Mouse (Mus musculus) intestine, embryonic 14.5 days (tissue): Measurements from ENCODE around the gene Farsa. TPM values are rescaled to one million over a fixed set of nuclear protein-coding genes. Genes with fewer than 3 reads are reported as not detected.

Experiments
- ATAC-seq: fragments of 200-750 bp; cut with Nextera tagmentation; replicated peaks from 2 replicates; pipeline ENCODE4 v1.8.0; 2017; ENCODE audit warnings: low read depth, moderate number of reproducible peaks, moderate TSS enrichment, moderate library complexity; ENCODE audit not compliant: low FRiP score, low TSS enrichment
- DNase-seq: peaks from one replicate; pipeline ENCODE4 v3.0.0-alpha.2; 2018; ENCODE audit warnings: low spot score
- H3K27ac ChIP-seq: fragments of 300-500 bp; sonication (generic); 2 replicates; pipeline ENCODE4 v1.5.1; 2014; ENCODE audit warnings: low read depth, mild to moderate bottlenecking, control low read depth
- H3K27me3 ChIP-seq: fragments of 300-500 bp; sonication (generic); replicated peaks from 2 replicates; pipeline ENCODE4 v1.6.1; 2014; ENCODE audit warnings: low read length, control low read depth; ENCODE audit not compliant: control insufficient read depth, insufficient read depth
- H3K36me3 ChIP-seq: fragments of 300-500 bp; sonication (generic); 2 replicates; pipeline ENCODE4 v1.6.1; 2014; ENCODE audit warnings: low read length, control low read depth; ENCODE audit not compliant: control insufficient read depth, insufficient read depth
- H3K4me1 ChIP-seq: fragments of 300-500 bp; sonication (generic); replicated peaks from 2 replicates; pipeline ENCODE4 v1.6.1; 2014; ENCODE audit warnings: low read length, control low read depth, mixed read lengths; ENCODE audit not compliant: control insufficient read depth, insufficient read depth
- H3K4me2 ChIP-seq: fragments of 300-500 bp; sonication (generic); 2 replicates; pipeline ENCODE4 v1.6.1; 2014; ENCODE audit warnings: low read length
- H3K4me3 ChIP-seq: fragments of 300-500 bp; sonication (generic); 2 replicates; pipeline ENCODE4 v1.5.1; 2014; ENCODE audit warnings: low read depth, low read length, control low read depth, mixed read lengths
- H3K9ac ChIP-seq: fragments of 300-500 bp; sonication (generic); 2 replicates; pipeline ENCODE4 v1.6.1; 2014; ENCODE audit warnings: mild to moderate bottlenecking, low read length
- H3K9me3 ChIP-seq: fragments of 300-500 bp; sonication (generic); 2 replicates; pipeline ENCODE4 v1.6.1; 2016; ENCODE audit warnings: low read length, control low read depth; ENCODE audit not compliant: control insufficient read depth
- WGBS: fragments of 180-500 bp; shearing (Covaris S2); extraction: QIAGEN DNeasy Blood & Tissue Kit; methylation state at CpG from one replicate; pipeline ENCODE4 v1.1.7; 2014; 5-methylcytosine and 5-hydroxymethylcytosine counted together
- polyA plus RNA-seq: library from polyadenylated mRNA; unstranded; fragments of >200 nt; fragmentation: Nextera tagmentation; extraction: Ambion mirVana; gene quantifications from 2 replicates; pipeline ENCODE4 v1.2.1, GENCODE M21; 2014

The Farsa gene
- polyA plus RNA-seq, 1 experiment from 2014 or later, result 89.0 TPM

GRCm38 (mm10) chr8:84877297-84878035 is 20.7 kb downstream of the Farsa start:
- no peak overlapping the region for H3K9ac ChIP-seq
- no peaks in the 10 kb centered on the region for H3K36me3 ChIP-seq
- no peaks in the 10 kb centered on the region for H3K9me3 ChIP-seq
- no peak overlapping the region for H3K4me3 ChIP-seq
- H3K4me1 ChIP-seq, result peaks cover 6% of the 10 kb centered on the region
- WGBS, result 82% methylated on average over 3 of the region's 3 CpGs
- H3K27me3 ChIP-seq, result no peaks in the 10 kb centered on the region
- no peak overlapping the region for H3K27ac ChIP-seq
- DNase-seq, result no peak
- H3K4me2 ChIP-seq, result no peak overlapping the region
- ATAC-seq, result no peak

GRCm38 (mm10) chr8:84878915-84879314 is 22.1 kb downstream of the Farsa start:
- ATAC-seq (no peak), DNase-seq (no peak)
- Histone ChIP-seq H3K9me3 (no peaks in the 10 kb centered on the region), H3K27me3 (no peaks in the 10 kb centered on the region), H3K27ac (no peak overlapping the region), H3K4me2 (no peak overlapping the region), H3K9ac (no peak overlapping the region), H3K4me3 (no peak overlapping the region), H3K4me1 (no peaks in the 10 kb centered on the region), H3K36me3 (no peaks in the 10 kb centered on the region)
- 88% methylated on average over 1 of the region's 1 CpGs for WGBS

GRCm38 (mm10) chr8:84884728-84885127 is 27.9 kb downstream of the Farsa start:
- no peak overlapping the region for H3K9ac ChIP-seq
- H3K9me3 ChIP-seq, result no peaks in the 10 kb centered on the region
- DNase-seq (no peak), ATAC-seq (no peak)
- WGBS, result 86% methylated on average over 4 of the region's 4 CpGs
- no peaks in the 10 kb centered on the region for H3K27me3 ChIP-seq
- H3K27ac ChIP-seq, result no peak overlapping the region
- no peak overlapping the region for H3K4me2 ChIP-seq
- no peak overlapping the region for H3K4me3 ChIP-seq
- peaks cover 37% of the 10 kb centered on the region for H3K36me3 ChIP-seq
- no peaks in the 10 kb centered on the region for H3K4me1 ChIP-seq

GRCm38 (mm10) chr8:84888280-84888679 is 31.5 kb downstream of the Farsa start:
- ATAC-seq (no peak), DNase-seq (no peak)
- no peak overlapping the region for H3K4me2 ChIP-seq
- no peak overlapping the region for H3K4me3 ChIP-seq
- H3K36me3 ChIP-seq, result peaks cover 41% of the 10 kb centered on the region
- H3K27me3 ChIP-seq, result no peaks in the 10 kb centered on the region
- H3K9ac ChIP-seq, result no peak overlapping the region
- no peaks in the 10 kb centered on the region for H3K9me3 ChIP-seq
- 90% methylated on average over 3 of the region's 3 CpGs for WGBS
- peaks cover 4% of the 10 kb centered on the region for H3K4me1 ChIP-seq
- H3K27ac ChIP-seq, result no peak overlapping the region

GRCm38 (mm10) chr8:84889141-84889540 is 32.4 kb downstream of the Farsa start:
- H3K9ac ChIP-seq, result no peak overlapping the region
- H3K4me1 ChIP-seq, result peaks cover 4% of the 10 kb centered on the region
- 96% methylated on average over 1 of the region's 1 CpGs for WGBS
- H3K27me3 ChIP-seq, result no peaks in the 10 kb centered on the region
- no peak overlapping the region for H3K4me2 ChIP-seq
- DNase-seq, result no peak
- no peak for ATAC-seq
- no peaks in the 10 kb centered on the region for H3K9me3 ChIP-seq
- H3K36me3 ChIP-seq, result peaks cover 41% of the 10 kb centered on the region
- H3K27ac ChIP-seq, result no peak overlapping the region
- H3K4me3 ChIP-seq, result no peak overlapping the region

- WGBS, result 8% methylated on average over 31 of the region's 31 CpGs
- Histone ChIP-seq H3K9ac (peak overlapping the region; percentile 58), H3K4me1 (peaks cover 8% of the 10 kb centered on the region), H3K4me3 (peak overlapping the region; percentile 74), H3K9me3 (no peaks in the 10 kb centered on the region), H3K36me3 (peaks cover 16% of the 10 kb centered on the region), H3K27me3 (no peaks in the 10 kb centered on the region), H3K4me2 (peak overlapping the region; percentile 87), H3K27ac (no peak overlapping the region)
- ATAC-seq (peak; percentile 47; the same call in 1 of the 2 replicates), DNase-seq (no peak)
Measured at GRCm38 (mm10) chr8:84892993-84893708, 36.4 kb downstream of the Farsa start.

- peak within 1 kb of the TSS; percentile 58 for H3K9ac ChIP-seq
- DNase-seq (peak; percentile 87), ATAC-seq (peak; percentile 96)
- peaks cover 12% of the 10 kb centered on the region; the same call in 1 of the 2 replicates for H3K36me3 ChIP-seq
- under 1% methylated on average over 11 of the region's 11 CpGs for WGBS
- H3K27ac ChIP-seq, result no peak within 1 kb of the TSS
- H3K4me2 ChIP-seq, result peak within 1 kb of the TSS; percentile 87
- peak within 1 kb of the TSS; percentile 74 for H3K4me3 ChIP-seq
- no peaks in the 10 kb centered on the region for H3K9me3 ChIP-seq
- H3K27me3 ChIP-seq, result no peaks in the 10 kb centered on the region
- H3K4me1 ChIP-seq, result peaks cover 8% of the 10 kb centered on the region
Measured at GRCm38 (mm10) chr8:84893709-84894134, 36.9 kb downstream of the Farsa start, which contains the start of gene Gcdh. Gene Gcdh, minus strand, starts transcription at chr8:84893921.

GRCm38 (mm10) chr8:84895963-84896362 is 39.2 kb downstream of the Farsa start:
- H3K9ac ChIP-seq, result no peak overlapping the region
- H3K4me3 ChIP-seq, result no peak overlapping the region
- no peak for DNase-seq
- H3K4me2 ChIP-seq, result no peak overlapping the region
- ATAC-seq, result no peak
- H3K36me3 ChIP-seq, result no peaks in the 10 kb centered on the region
- no peak overlapping the region for H3K27ac ChIP-seq
- WGBS, result 88% methylated on average over 5 of the region's 5 CpGs
- no peaks in the 10 kb centered on the region for H3K27me3 ChIP-seq
- peaks cover 8% of the 10 kb centered on the region for H3K4me1 ChIP-seq
- no peaks in the 10 kb centered on the region for H3K9me3 ChIP-seq
